Mouse (Mus musculus): ENCODE measurements around the gene 1700018B08Rik. TPM values are rescaled to one million over a fixed set of nuclear protein-coding genes. Genes with fewer than 3 reads are reported as not detected.

Gene 1700018B08Rik
- polyA plus RNA-seq, 1 experiment from 2014 or later = 0.24 TPM

GRCm38 (mm10) chr8:121542901-121543300, 1.2 kb downstream of the 1700018B08Rik start:
- Histone ChIP-seq H3K36me3 (ENCODE audit: control insufficient read depth, insufficient read depth, low read length) (no peaks in the 10 kb centered on the region), H3K9ac (ENCODE audit: low read depth, low read length) (no peak overlapping the region), H3K4me2 (no peak overlapping the region), H3K27me3 (ENCODE audit: control insufficient read depth, insufficient read depth, low read length) (peaks cover 19% of the 10 kb centered on the region), H3K4me1 (ENCODE audit: control insufficient read depth, insufficient read depth, low read length) (no peaks in the 10 kb centered on the region), H3K27ac (ENCODE audit: low read depth, low read length) (no peak overlapping the region), H3K9me3 (replicated peaks; ENCODE audit: control insufficient read depth, low read length) (no peaks in the 10 kb centered on the region), H3K4me3 (ENCODE audit: low read depth, low read length) (no peak overlapping the region)
- WGBS (ENCODE audit: insufficient replicate concordance) = 69% methylated on average over 13 of the region's 13 CpGs
- no peak for ATAC-seq (replicated peaks; ENCODE audit: insufficient number of reproducible peaks, low FRiP score, low TSS enrichment)

DNA sequence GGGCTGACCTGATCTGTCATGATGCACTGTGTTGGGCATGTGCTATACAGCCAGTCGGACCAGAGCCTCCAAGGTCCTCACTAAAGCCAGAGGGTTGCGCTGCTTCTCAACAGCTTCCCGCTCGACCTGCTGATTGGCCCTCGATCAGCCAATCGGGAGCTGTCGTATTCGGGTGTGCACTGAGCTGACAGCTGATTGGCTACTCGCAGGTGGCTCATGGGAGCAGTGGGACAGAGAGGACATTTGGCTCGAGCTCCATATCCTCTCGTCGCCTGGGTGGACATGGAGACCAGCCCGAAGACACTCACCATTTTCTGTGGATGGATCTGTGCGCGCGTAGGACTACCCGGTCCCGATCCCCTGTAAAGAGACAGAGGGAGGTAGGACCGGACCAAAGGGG, 2.3 kb downstream of the 1700018B08Rik start:
- Histone ChIP-seq H3K9ac (ENCODE audit: low read depth, low read length) (no peak overlapping the region), H3K4me2 (no peak overlapping the region), H3K9me3 (replicated peaks; ENCODE audit: control insufficient read depth, low read length) (no peaks in the 10 kb centered on the region), H3K36me3 (ENCODE audit: control insufficient read depth, insufficient read depth, low read length) (no peaks in the 10 kb centered on the region), H3K27ac (ENCODE audit: low read depth, low read length) (no peak overlapping the region), H3K4me1 (ENCODE audit: control insufficient read depth, insufficient read depth, low read length) (no peaks in the 10 kb centered on the region), H3K27me3 (ENCODE audit: control insufficient read depth, insufficient read depth, low read length) (peaks cover 19% of the 10 kb centered on the region), H3K4me3 (ENCODE audit: low read depth, low read length) (no peak overlapping the region)
- 65% methylated on average over 19 of the region's 19 CpGs for WGBS (ENCODE audit: insufficient replicate concordance)
- no peak for ATAC-seq (replicated peaks; ENCODE audit: insufficient number of reproducible peaks, low FRiP score, low TSS enrichment)

DNA sequence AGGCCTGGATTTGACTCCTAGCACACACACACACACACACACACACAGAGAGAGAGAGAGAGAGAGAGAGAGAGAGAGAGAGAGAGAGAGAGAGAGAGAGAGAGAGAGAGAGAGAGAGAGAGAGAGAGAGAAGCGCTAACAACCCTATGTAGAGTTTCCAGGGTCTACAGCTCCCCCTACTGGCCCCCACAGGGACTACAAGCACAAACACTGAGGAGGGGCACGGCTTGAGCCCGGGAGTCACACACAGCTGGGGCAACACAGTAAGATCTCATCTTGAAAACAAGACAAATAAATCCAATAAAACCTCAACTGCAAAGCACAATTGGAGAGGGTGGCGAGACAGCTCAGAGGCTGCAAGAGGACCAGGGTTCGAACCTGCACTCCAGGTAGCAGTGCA, 11.7 kb downstream of the 1700018B08Rik start:
- ATAC-seq (replicated peaks; ENCODE audit: insufficient number of reproducible peaks, low FRiP score, low TSS enrichment) = no peak
- 49% methylated on average over 5 of the region's 5 CpGs for WGBS (ENCODE audit: insufficient replicate concordance)
- Histone ChIP-seq H3K9ac (ENCODE audit: low read depth, low read length) (no peak overlapping the region), H3K27ac (ENCODE audit: low read depth, low read length) (no peak overlapping the region), H3K4me1 (ENCODE audit: control insufficient read depth, insufficient read depth, low read length) (no peaks in the 10 kb centered on the region), H3K27me3 (ENCODE audit: control insufficient read depth, insufficient read depth, low read length) (peaks cover 3% of the 10 kb centered on the region; the same call in 1 of the 2 replicates), H3K9me3 (replicated peaks; ENCODE audit: control insufficient read depth, low read length) (no peaks in the 10 kb centered on the region), H3K4me2 (no peak overlapping the region), H3K36me3 (ENCODE audit: control insufficient read depth, insufficient read depth, low read length) (no peaks in the 10 kb centered on the region), H3K4me3 (ENCODE audit: low read depth, low read length) (no peak overlapping the region)

GRCm38 (mm10) chr8:121530639-121531038, 13.5 kb downstream of the 1700018B08Rik start:
- Histone ChIP-seq H3K36me3 (ENCODE audit: control insufficient read depth, insufficient read depth, low read length) (no peaks in the 10 kb centered on the region), H3K4me3 (ENCODE audit: low read depth, low read length) (no peak overlapping the region), H3K27ac (ENCODE audit: low read depth, low read length) (no peak overlapping the region), H3K9ac (ENCODE audit: low read depth, low read length) (no peak overlapping the region), H3K27me3 (ENCODE audit: control insufficient read depth, insufficient read depth, low read length) (peaks cover 3% of the 10 kb centered on the region; the same call in 1 of the 2 replicates), H3K4me1 (ENCODE audit: control insufficient read depth, insufficient read depth, low read length) (no peaks in the 10 kb centered on the region), H3K4me2 (no peak overlapping the region), H3K9me3 (replicated peaks; ENCODE audit: control insufficient read depth, low read length) (no peaks in the 10 kb centered on the region)
- 73% methylated on average over 10 of the region's 10 CpGs for WGBS (ENCODE audit: insufficient replicate concordance)
- no peak for ATAC-seq (replicated peaks; ENCODE audit: insufficient number of reproducible peaks, low FRiP score, low TSS enrichment)

GRCm38 (mm10) chr8:121528790-121529189, 15.3 kb downstream of the 1700018B08Rik start:
- H3K4me1 ChIP-seq (ENCODE audit: control insufficient read depth, insufficient read depth, low read length) = no peaks in the 10 kb centered on the region
- H3K27ac ChIP-seq (ENCODE audit: low read depth, low read length) = no peak overlapping the region
- 79% methylated on average over 15 of the region's 15 CpGs for WGBS (ENCODE audit: insufficient replicate concordance)
- no peaks in the 10 kb centered on the region for H3K36me3 ChIP-seq (ENCODE audit: control insufficient read depth, insufficient read depth, low read length)
- no peak overlapping the region for H3K4me2 ChIP-seq
- no peaks in the 10 kb centered on the region for H3K9me3 ChIP-seq (replicated peaks; ENCODE audit: control insufficient read depth, low read length)
- no peak for ATAC-seq (replicated peaks; ENCODE audit: insufficient number of reproducible peaks, low FRiP score, low TSS enrichment)
- H3K4me3 ChIP-seq (ENCODE audit: low read depth, low read length) = no peak overlapping the region
- peaks cover 3% of the 10 kb centered on the region; the same call in 1 of the 2 replicates for H3K27me3 ChIP-seq (ENCODE audit: control insufficient read depth, insufficient read depth, low read length)
- H3K9ac ChIP-seq (ENCODE audit: low read depth, low read length) = no peak overlapping the region

DNA sequence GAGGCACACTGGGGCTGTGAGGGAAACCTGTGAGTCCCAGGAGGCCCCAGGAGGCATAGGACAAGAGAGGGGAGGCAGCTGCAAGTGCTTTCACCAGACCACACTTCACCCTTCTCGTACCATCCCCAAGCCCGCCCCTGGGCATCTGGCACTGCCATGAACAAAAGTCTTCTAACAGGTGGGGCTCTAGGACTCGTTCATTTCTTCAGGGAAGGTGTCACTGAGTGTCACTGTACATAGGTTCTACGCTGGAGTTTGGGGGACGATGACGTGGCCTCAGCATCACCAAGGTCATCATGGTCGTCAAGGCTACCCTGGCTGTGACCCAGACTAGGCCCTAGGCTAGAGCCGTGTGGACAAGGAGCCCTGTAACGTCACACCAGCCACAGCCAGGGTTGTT, 16.4 kb downstream of the 1700018B08Rik start:
- Histone ChIP-seq H3K36me3 (ENCODE audit: control insufficient read depth, insufficient read depth, low read length) (no peaks in the 10 kb centered on the region), H3K4me2 (no peak overlapping the region), H3K27ac (ENCODE audit: low read depth, low read length) (no peak overlapping the region), H3K4me3 (ENCODE audit: low read depth, low read length) (no peak overlapping the region), H3K9ac (ENCODE audit: low read depth, low read length) (no peak overlapping the region), H3K9me3 (replicated peaks; ENCODE audit: control insufficient read depth, low read length) (no peaks in the 10 kb centered on the region), H3K27me3 (ENCODE audit: control insufficient read depth, insufficient read depth, low read length) (peaks cover 3% of the 10 kb centered on the region; the same call in 1 of the 2 replicates), H3K4me1 (ENCODE audit: control insufficient read depth, insufficient read depth, low read length) (no peaks in the 10 kb centered on the region)
- 79% methylated on average over 9 of the region's 9 CpGs for WGBS (ENCODE audit: insufficient replicate concordance)
- no peak for ATAC-seq (replicated peaks; ENCODE audit: insufficient number of reproducible peaks, low FRiP score, low TSS enrichment)

GRCm38 (mm10) chr8:121526811-121527550, 17.1 kb downstream of the 1700018B08Rik start:
- Histone ChIP-seq H3K27me3 (ENCODE audit: control insufficient read depth, insufficient read depth, low read length) (peaks cover 3% of the 10 kb centered on the region; the same call in 1 of the 2 replicates), H3K9me3 (replicated peaks; ENCODE audit: control insufficient read depth, low read length) (no peaks in the 10 kb centered on the region), H3K9ac (ENCODE audit: low read depth, low read length) (no peak overlapping the region), H3K4me3 (ENCODE audit: low read depth, low read length) (no peak overlapping the region), H3K4me2 (no peak overlapping the region), H3K27ac (ENCODE audit: low read depth, low read length) (no peak overlapping the region), H3K4me1 (ENCODE audit: control insufficient read depth, insufficient read depth, low read length) (no peaks in the 10 kb centered on the region), H3K36me3 (ENCODE audit: control insufficient read depth, insufficient read depth, low read length) (no peaks in the 10 kb centered on the region)
- no peak for ATAC-seq (replicated peaks; ENCODE audit: insufficient number of reproducible peaks, low FRiP score, low TSS enrichment)
- WGBS (ENCODE audit: insufficient replicate concordance) = 50% methylated on average over 6 of the region's 6 CpGs

- Histone ChIP-seq H3K9ac (ENCODE audit: low read depth, low read length) (no peak overlapping the region), H3K36me3 (ENCODE audit: control insufficient read depth, insufficient read depth, low read length) (no peaks in the 10 kb centered on the region), H3K27ac (ENCODE audit: low read depth, low read length) (no peak overlapping the region), H3K9me3 (replicated peaks; ENCODE audit: control insufficient read depth, low read length) (no peaks in the 10 kb centered on the region), H3K27me3 (ENCODE audit: control insufficient read depth, insufficient read depth, low read length) (peaks cover 3% of the 10 kb centered on the region; the same call in 1 of the 2 replicates), H3K4me1 (ENCODE audit: control insufficient read depth, insufficient read depth, low read length) (no peaks in the 10 kb centered on the region), H3K4me2 (no peak overlapping the region), H3K4me3 (ENCODE audit: low read depth, low read length) (no peak overlapping the region)
- 68% methylated on average over 18 of the region's 18 CpGs for WGBS (ENCODE audit: insufficient replicate concordance)
- ATAC-seq (replicated peaks; ENCODE audit: insufficient number of reproducible peaks, low FRiP score, low TSS enrichment) = no peak
These were observed 18.9 kb downstream of the 1700018B08Rik start for GRCm38 (mm10) chr8:121525111-121525818.

Measured in heart, embryonic 11.5 days (tissue).